Mouse (Mus musculus) heart, postnatal 4 days (tissue): ENCODE data around the gene Parp16. TPM values are rescaled to one million over a fixed set of nuclear protein-coding genes. Genes with fewer than 3 reads are reported as not detected.
A peak's percentile ranks its signal among the peaks of the same experiment; 100 is the strongest.
"Not testable (repeated sequence)": the region's sequence is repeated elsewhere in the genome, so short reads cannot be mapped to it uniquely, and the experiment has no call there.

Experiments
- DNase-seq: peaks from one replicate; pipeline ENCODE4 v3.0.0; 2021
- total RNA-seq, 2 experiments: library from RNA; stranded (reverse); gene quantifications; 2 replicates each; pipeline ENCODE4 v1.2.3; 2021

The Parp16 gene
- total RNA-seq, 2 experiments from 2014 or later = 3.7 to 3.8 TPM

DNA sequence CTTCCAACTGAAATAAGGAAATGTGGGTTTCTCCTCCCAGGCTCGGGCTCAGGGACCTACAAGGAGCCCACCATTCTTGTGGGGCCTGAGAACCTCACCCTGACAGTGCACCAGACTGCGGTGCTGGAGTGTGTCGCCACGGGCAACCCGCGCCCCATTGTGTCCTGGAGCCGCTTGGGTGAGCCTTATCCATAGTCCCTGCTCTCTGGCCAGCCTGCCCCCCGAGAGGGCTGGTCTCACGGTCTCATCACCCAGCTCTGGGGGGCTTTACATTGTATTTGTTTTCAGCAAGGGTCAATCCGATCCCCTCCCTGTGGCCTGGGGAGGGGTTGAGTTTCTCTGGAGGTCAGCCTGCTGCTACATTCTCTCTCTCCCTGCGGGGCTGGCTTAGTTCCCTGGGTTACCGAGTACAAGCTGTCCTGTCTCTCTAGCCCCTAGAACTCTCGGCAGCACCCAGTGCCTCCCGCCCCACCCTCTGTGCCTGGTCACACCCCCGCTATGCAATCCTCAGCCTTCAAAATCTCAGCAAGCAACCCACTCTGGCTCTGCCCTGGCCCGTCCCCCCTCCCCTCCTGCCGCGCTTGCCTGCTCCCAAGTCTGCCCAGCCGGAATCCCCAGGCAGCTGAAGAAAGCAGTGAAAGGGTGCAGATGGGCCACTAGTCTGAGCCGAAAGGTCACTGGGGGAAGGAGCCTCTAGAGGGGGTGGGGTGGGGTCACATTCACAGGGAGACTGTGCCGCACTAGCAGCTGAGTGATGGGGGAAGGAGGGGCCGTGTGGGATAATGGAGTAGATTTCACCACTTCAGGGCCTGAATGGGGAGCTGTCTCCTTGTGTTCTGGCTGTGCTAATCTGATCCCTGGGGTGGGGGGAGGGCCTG, 16.6 kb upstream of the Parp16 start:
- peak; percentile 30 for DNase-seq

- no peak for DNase-seq
Measured at GRCm38 (mm10) chr9:65179817-65180624, 15.1 kb upstream of the Parp16 start.

DNA sequence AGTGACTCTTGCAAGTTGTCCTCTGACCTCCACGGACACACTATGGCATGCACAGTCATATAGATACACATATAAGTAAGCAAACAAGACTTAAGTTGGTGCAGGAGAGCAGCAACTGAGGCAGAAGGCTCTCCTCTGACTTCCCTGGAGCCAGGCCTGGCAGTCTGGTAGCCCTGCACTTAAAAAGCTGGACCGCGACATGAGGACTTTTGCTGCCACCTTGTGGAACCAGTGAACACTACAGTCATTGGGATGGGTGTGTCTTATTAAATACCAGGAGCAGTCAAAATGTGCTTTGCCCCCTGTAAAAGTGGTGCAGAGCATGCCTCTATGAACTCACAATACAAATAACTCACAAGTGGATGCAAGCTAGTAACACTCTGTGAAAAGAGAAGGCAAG, 6.6 kb upstream of the Parp16 start:
- DNase-seq = peak; percentile 89

- no peak for DNase-seq
Measured at GRCm38 (mm10) chr9:65190306-65190705, 4.8 kb upstream of the Parp16 start.

GRCm38 (mm10) chr9:65191389-65191754, 3.8 kb upstream of the Parp16 start:
- DNase-seq = no peak

DNA sequence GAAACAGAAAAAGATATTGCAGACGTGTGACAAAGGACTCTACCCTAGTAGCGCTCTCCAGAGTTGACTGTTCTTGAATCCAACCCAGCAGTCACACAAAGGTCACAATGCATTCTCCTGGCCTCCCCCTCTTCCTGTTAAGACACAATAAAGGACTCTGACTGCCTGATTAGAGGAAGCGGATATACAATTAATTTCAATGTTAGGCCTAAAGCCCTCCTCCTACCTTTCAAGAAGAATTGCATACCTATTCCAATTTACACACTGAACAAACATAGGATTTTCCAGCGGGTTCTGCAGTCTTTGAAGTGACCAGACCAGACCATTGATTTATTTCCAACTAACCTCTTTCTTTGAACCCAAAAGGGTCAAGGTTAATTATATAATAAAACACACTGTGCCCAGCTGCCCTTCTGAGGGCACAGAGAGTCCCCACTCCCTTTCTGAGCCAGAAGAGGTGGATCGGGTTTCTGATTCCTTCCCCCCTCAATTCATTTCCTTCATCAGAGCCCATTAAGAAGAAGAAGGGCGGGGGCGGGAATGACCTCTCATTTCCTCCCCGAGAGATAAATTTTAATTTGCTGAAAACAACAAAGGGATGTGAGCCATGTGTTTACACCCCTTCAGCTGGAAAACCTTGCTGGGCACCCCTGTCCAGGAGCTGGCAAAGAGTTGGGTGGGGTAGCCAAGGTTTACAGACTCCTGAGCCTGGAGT, 3.2 kb upstream of the Parp16 start:
- no peak for DNase-seq

DNA sequence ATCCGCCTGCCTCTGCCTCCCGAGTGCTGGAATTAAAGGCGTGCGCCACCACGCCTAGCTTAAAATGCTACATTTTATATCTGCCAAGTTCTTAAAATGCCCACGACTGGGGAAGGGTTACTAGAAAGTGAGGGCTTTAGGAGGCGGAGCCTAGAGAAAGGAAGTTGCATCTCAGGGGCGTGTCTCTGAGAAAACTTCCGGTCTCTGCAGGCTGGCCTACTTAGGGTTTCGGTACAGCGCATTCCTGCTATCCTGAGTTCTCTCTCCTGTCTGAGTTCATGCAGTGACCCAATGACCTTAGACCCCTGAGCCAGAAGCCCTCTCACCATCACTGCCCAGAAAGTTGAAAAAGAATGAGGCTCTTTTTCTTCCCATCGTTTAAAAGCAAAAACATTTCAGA, 1.9 kb upstream of the Parp16 start:
- no peak for DNase-seq

- DNase-seq = peak; percentile 65
Measured at GRCm38 (mm10) chr9:65195621-65195981, 448 bp downstream of the Parp16 start.

- DNase-seq = no peak
Measured at GRCm38 (mm10) chr9:65195982-65196737, 1.0 kb downstream of the Parp16 start.

DNA sequence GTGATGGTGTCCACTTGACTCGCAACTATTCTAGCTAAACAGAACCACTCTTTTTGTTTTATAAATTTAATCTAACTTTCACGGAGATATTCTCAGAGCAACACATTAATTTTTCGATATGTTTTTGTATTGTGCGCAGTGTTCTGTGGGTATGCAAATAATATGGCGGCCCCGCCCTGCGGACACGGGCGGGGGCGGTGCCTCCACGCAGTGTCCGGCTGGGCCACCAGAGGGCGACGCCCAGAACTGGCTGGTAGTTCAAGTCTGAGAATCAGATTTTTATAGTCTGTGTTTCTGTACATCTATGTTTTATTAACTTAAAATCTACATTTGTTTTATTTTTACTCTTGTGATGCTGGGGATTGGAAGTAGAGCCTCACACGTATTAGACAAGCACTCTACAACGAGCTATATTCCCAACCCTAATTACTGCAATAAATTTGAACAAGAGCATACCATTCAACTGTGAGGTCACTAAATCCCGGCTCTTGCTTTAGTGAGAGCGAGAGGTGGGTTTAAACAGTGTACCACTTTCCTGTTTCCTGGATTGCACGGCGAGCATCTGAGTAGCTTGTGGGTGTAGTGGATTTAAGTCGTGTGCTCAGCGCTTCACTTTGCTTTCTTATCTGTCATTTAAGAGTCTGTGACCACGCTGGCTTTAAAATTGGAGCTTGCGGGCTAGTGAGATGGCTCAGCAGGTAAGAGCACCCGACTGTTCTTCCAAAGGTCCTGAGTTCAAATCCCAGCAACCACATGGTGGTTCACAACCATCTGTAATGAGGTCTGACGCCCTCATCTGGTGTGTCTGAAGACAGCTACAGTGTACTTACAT, 1.8 kb downstream of the Parp16 start:
- DNase-seq = peak; percentile 98

DNA sequence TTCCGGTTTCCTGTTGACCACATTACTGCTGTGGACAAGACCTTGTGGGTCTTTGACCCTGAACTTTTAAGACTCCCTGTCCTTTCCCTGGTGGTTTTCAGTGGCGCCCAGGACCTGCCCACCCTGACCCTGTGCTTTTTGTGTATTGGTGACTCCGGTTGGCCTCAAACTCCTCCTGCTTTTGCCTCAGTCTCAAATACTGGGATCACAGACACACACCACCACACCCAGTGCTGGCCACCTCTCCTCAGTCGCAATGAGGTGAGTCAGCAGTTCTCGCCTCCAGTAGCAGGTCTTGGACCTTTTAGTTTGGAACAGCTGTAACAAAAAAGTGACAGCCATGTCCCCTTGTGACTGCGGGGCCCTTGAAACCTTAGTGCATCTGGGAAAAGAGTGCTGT, 2.7 kb downstream of the Parp16 start:
- no peak for DNase-seq

DNA sequence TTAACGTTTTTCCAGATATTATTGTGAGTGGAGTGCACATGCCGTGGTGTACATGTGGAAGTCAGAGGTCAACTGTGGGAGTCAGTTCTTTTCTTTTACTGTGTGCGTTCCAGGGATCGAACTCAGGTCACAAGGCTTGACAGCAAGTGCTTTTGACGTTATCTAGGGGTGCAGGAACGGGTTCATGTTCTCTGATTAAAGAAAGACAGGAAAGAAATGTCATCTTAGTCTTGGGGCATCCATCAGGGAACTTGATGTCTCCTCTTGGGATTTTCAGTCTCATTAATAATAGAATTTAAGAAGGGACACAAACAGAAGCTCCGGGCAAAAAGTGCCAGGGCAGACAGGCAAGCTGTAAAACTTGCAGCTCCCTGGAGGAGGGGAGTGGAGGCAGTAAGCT, 4.6 kb downstream of the Parp16 start:
- DNase-seq = no peak

- peak; percentile 34 for DNase-seq
Measured at GRCm38 (mm10) chr9:65200606-65201005, 5.5 kb downstream of the Parp16 start.

- no peak for DNase-seq
Measured at GRCm38 (mm10) chr9:65201021-65201380, 5.8 kb downstream of the Parp16 start.

GRCm38 (mm10) chr9:65201381-65202164, 6.4 kb downstream of the Parp16 start:
- DNase-seq = peak; percentile 90

DNA sequence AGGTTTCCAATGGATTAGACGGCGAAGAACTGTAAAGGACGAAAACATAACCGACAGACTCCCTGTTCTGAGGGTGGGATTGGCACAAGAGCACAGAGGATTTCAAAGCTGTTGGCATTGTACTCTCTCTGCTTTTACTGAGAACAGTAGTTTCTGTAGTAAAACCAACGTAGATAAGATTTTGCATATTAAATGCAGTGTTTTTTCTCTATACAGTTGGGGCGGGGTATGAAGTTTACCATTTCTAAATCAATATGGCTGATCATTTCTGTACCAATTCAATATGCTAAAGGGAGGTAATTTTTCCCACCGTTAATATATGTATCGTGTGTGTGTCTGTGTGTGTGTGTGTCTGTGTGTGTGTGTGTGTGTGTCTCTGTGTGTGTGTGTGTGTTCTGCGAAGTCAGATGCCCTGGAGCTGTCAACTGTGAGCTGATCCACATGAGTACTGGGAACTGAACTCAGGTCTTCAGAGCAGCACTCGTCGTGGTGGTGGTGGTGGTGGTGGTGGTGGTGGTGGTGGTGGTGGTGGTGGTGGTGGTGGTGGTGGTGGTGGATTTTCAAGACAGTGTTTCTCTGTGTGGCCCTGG, 7.1 kb downstream of the Parp16 start:
- no peak for DNase-seq

GRCm38 (mm10) chr9:65205049-65205815, 10.1 kb downstream of the Parp16 start:
- no peak for DNase-seq

DNA sequence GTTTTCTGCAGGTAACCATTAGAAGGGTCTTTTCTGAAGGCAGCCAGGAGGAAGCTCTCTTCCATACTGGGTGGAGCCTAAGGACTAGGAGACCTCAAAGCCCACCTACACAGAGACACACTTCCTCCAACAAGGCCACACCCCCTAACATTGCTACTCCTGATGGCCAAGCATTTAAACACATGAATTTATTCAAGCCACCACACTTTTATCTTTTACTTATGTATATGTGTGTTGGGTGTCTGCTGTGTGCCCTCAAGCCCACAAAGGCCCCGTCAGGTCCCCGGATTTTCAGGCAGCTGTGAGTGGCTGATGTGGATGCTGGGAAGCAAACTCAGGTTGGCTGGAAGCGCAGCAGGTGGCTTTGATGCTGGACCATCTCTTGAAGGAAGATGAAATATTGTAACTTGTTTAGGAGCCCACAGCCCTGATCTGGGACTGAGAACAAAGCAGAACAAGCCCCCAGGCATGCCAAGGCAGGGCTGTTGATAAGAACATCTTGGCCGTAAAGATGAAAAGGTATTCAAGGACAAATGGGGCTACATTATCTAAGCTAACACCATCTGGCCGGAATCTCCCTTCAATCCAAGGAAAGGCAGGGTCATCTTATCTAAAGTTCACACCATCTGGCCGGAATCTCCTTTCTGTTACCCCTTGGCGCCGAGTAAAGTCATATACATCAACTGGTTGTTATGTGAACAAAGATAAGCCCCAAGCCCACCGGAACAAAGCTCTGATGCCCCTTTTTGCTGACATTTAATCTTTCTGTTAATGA, 12.1 kb downstream of the Parp16 start:
- DNase-seq = not testable (repeated sequence)
